Mouse (Mus musculus) effector memory CD4-positive, alpha-beta T cell, adult 7 months (primary cell): ENCODE results near the gene Cmah. TPM values are rescaled to one million over a fixed set of nuclear protein-coding genes. Genes with fewer than 3 reads are reported as not detected.

ENCODE experiments used
- polyA plus RNA-seq: library from polyadenylated mRNA; unstranded; fragments of 100-300 nt; shearing (Covaris generic); gene quantifications from one replicate; pipeline ENCODE4 v1.2.1, GENCODE M21; 2017

The Cmah gene
- polyA plus RNA-seq = 62.3 TPM

DNA sequence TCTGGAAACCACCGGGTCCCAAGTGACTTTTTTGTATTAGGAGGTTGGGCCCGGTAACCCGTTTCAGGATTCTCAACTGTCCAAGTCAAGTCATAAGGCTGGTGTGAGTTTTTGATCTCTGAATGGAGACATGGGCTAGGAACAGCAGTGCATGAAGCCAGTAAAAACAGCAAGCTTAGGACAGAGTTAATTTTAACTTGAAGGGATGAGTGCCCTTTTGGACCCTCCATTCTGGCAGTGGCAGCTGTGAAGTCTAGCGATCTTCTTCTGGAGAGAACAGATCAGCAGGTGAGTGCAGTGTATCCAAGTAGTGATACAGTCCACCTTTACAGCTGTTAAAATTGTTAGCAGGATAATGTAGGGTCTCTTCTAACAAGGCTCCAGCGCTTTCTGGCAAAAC, at the start of gene Cmah:
TSS of gene Cmah (plus strand) at position 204 of the 400 bp plus-strand sequence.

DNA sequence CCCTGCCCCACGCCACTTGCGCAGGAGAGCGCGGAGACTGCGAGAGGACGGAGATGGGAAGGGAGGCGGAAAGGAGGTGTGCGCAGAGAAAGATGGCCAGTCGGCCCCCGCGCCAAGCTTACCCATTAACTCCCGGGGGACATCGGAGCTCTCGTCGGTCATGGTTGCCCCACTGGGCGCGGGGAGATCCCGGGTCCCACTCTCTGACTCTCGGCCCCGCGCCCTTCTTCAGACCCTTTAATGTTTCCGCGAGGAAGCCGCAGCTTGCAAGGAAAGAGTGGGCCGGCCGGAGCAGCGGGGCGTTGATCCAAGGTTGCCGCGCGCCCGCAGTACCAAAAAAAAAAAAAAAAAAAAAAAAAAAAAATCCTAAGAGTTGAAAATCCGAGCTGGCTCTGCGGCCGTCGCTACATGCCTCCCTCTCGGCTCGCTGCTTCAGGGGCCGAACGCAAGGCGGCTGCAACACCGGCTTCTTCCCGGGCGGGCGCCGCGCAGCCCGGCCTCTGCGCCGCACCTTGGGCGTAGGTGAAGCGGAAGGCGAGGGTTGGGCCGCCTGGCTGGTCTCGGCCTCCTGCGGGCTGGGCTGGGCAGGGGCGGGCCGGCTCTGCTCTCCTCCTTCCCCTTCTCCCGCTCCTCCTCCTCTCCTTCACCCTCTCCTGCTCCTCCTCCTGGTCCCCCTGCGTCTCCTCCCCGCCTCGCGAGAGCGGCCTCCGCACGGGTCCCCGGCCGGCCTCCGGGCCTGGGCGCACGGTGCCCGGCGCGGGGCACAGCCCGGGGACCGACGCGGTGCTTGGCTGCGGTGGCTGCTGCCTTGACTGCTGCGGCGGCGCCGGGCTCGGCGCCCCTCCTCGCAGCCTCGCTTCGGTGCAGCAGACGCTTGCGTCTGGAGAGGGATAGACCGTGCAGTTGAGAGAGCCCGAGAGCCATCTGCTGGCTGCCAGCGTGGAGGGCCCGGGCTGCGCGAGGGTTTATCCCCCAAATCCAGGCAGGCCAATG, 46.5 kb upstream of the Cmah start, which contains the start of gene Carmil1:
TSS of gene Carmil1 (minus strand) at position 357 of the 993 bp plus-strand sequence.

Other genes with a start within 250 kb of the Cmah start
- gene Carmil1, start 46.6 kb upstream of the Cmah start, polyA plus RNA-seq = 1.5 TPM